Mouse (Mus musculus) forebrain, postnatal 0 days (tissue): ENCODE measurements around the gene 1700010B08Rik. TPM values are rescaled to one million over a fixed set of nuclear protein-coding genes. Genes with fewer than 3 reads are reported as not detected.
A peak's percentile ranks its signal among the peaks of the same experiment; 100 is the strongest.
"Not testable (repeated sequence)": the region's sequence is repeated elsewhere in the genome, so short reads cannot be mapped to it uniquely, and the experiment has no call there.

Experiments used
- ATAC-seq: fragments of 200-750 bp; cut with Nextera tagmentation; 2 replicates; pipeline ENCODE4 v1.8.0; 2017; ENCODE audit warnings: mild to moderate bottlenecking, moderate library complexity
- DNase-seq: peaks from one replicate; pipeline ENCODE4 v3.0.0-alpha.2; 2015
- H3K27ac ChIP-seq: fragments of 300-500 bp; sonication (generic); 2 replicates; pipeline ENCODE4 v1.5.1; 2014; ENCODE audit warnings: low read depth, mild to moderate bottlenecking, antibody characterized with exemption, low read length, moderate library complexity, mixed read lengths
- H3K27me3 ChIP-seq: fragments of 300-500 bp; sonication (generic); 2 replicates; pipeline ENCODE4 v1.6.1; 2014; ENCODE audit warnings: mild to moderate bottlenecking, low read length, mixed read lengths; ENCODE audit not compliant: insufficient read depth
- H3K36me3 ChIP-seq: fragments of 300-500 bp; sonication (generic); 2 replicates; pipeline ENCODE4 v1.6.1; 2014; ENCODE audit warnings: mild to moderate bottlenecking, moderate library complexity; ENCODE audit not compliant: insufficient read depth
- H3K4me1 ChIP-seq: fragments of 300-500 bp; sonication (generic); 2 replicates; pipeline ENCODE4 v1.6.1; 2014; ENCODE audit warnings: antibody characterized with exemption; ENCODE audit not compliant: insufficient read depth
- H3K4me2 ChIP-seq: fragments of 300-500 bp; sonication (generic); 2 replicates; pipeline ENCODE4 v1.6.1; 2014; ENCODE audit warnings: low read depth, mild to moderate bottlenecking, moderate library complexity
- H3K4me3 ChIP-seq: fragments of 300-500 bp; sonication (generic); 2 replicates; pipeline ENCODE4 v1.5.1; 2014; ENCODE audit warnings: low read depth, low read length, mixed read lengths
- H3K9ac ChIP-seq: fragments of 300-500 bp; sonication (generic); 2 replicates; pipeline ENCODE4 v1.6.1; 2014; ENCODE audit warnings: mild to moderate bottlenecking
- H3K9me3 ChIP-seq: fragments of 300-500 bp; sonication (generic); 2 replicates; pipeline ENCODE4 v1.6.1; 2016; ENCODE audit warnings: low read length
- CTCF ChIP-seq: sonication (generic); IDR thresholded peaks from 2 replicates; pipeline ENCODE4 v1.5.1; 2016; ENCODE audit warnings: antibody characterized with exemption, control low read depth, low read depth
- WGBS: fragments of 180-500 bp; shearing (Covaris S2); extraction: QIAGEN DNeasy Blood & Tissue Kit; methylation state at CpG from one replicate; pipeline ENCODE4 v1.1.7; 2014; 5-methylcytosine and 5-hydroxymethylcytosine counted together
- polyA plus RNA-seq: library from polyadenylated mRNA; unstranded; fragments of >200 nt; fragmentation: Nextera tagmentation; extraction: Ambion mirVana; gene quantifications from 2 replicates; pipeline ENCODE4 v1.2.1, GENCODE M21; 2015
- total RNA-seq: library from RNA; depleted of rRNA; stranded (reverse); fragments of >200 nt; gene quantifications from 2 replicates; pipeline ENCODE4 v1.2.3, GENCODE M21; 2014

1700010B08Rik gene
- total and polyA plus RNA-seq, 2 experiments from 2014 or later = not detected

- Histone ChIP-seq H3K27ac (no peak overlapping the region), H3K4me1 (no peaks in the 10 kb centered on the region), H3K9me3 (no peaks in the 10 kb centered on the region), H3K4me3 (no peak overlapping the region), H3K9ac (no peak overlapping the region), H3K27me3 (no peaks in the 10 kb centered on the region), H3K36me3 (peaks cover 29% of the 10 kb centered on the region; the same call in 1 of the 2 replicates), H3K4me2 (no peak overlapping the region)
- DNase-seq = no peak
- no peak for ATAC-seq
- WGBS = 90% methylated on average over 12 of the region's 12 CpGs
- no peak for TF ChIP-seq CTCF
Observed at GRCm38 (mm10) chr2:173702867-173703237, 16.4 kb upstream of the 1700010B08Rik start.

- ATAC-seq (no peak; the same call in 1 of the 2 replicates), DNase-seq (peak; percentile 24)
- Histone ChIP-seq H3K27ac (no peak overlapping the region), H3K9ac (no peak overlapping the region), H3K4me1 (peaks cover 5% of the 10 kb centered on the region; the same call in 1 of the 2 replicates), H3K4me2 (no peak overlapping the region), H3K36me3 (peaks cover 19% of the 10 kb centered on the region; the same call in 1 of the 2 replicates), H3K27me3 (no peaks in the 10 kb centered on the region), H3K4me3 (no peak overlapping the region), H3K9me3 (no peaks in the 10 kb centered on the region)
- 60% methylated on average over 15 of the region's 15 CpGs for WGBS
- no peak for TF ChIP-seq CTCF
Observed at GRCm38 (mm10) chr2:173705827-173706551, 13.2 kb upstream of the 1700010B08Rik start.

- H3K27me3 ChIP-seq, DNase-seq, H3K4me2 ChIP-seq, ATAC-seq, H3K4me1 ChIP-seq, H3K4me3 ChIP-seq, H3K9ac ChIP-seq, H3K27ac ChIP-seq, H3K9me3 ChIP-seq: not testable (repeated sequence)
- H3K36me3 ChIP-seq = peaks cover 10% of the 10 kb centered on the region; the same call in 1 of the 2 replicates
Observed at GRCm38 (mm10) chr2:173707626-173708025, 11.6 kb upstream of the 1700010B08Rik start.

GRCm38 (mm10) chr2:173710193-173710592 lies 9.0 kb upstream of the 1700010B08Rik start:
- DNase-seq = peak; percentile 69
- ATAC-seq = peak; percentile 83
- Histone ChIP-seq H3K9me3 (no peaks in the 10 kb centered on the region), H3K36me3 (no peaks in the 10 kb centered on the region), H3K27me3 (no peaks in the 10 kb centered on the region), H3K4me3 (no peak overlapping the region), H3K4me2 (no peak overlapping the region), H3K9ac (no peak overlapping the region), H3K27ac (no peak overlapping the region), H3K4me1 (peaks cover 11% of the 10 kb centered on the region)
- WGBS = 46% methylated on average over 6 of the region's 6 CpGs
- no peak for TF ChIP-seq CTCF

GRCm38 (mm10) chr2:173712656-173713055 lies 6.6 kb upstream of the 1700010B08Rik start:
- no peak for DNase-seq
- Histone ChIP-seq H3K27ac (no peak overlapping the region), H3K9me3 (no peaks in the 10 kb centered on the region), H3K27me3 (no peaks in the 10 kb centered on the region), H3K4me2 (no peak overlapping the region), H3K4me3 (no peak overlapping the region), H3K36me3 (no peaks in the 10 kb centered on the region), H3K9ac (no peak overlapping the region), H3K4me1 (peaks cover 11% of the 10 kb centered on the region)
- TF ChIP-seq CTCF = no peak
- WGBS = 53% methylated on average over 10 of the region's 10 CpGs
- ATAC-seq = no peak

DNA sequence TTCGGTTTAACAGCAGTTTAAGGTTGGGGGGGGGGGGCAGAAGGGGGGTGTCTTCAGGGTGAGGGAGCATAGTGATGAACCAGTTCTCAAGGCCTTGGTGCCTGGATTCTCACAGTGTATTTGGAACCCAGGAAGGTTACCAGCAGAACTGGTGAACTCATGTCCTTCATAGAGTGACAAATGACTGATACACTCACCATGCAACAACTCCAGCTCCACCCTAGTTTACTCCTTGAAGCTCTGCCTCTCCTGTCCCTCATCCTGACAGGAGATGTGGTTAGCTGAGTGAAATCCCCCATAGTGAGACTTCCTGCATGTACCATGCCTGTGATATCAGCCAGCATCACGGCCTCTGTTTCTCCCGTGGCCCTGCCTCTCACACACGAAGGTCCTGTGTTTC lies 6.0 kb upstream of the 1700010B08Rik start:
- ATAC-seq = no peak
- 71% methylated on average over 4 of the region's 4 CpGs for WGBS
- H3K4me2 ChIP-seq = no peak overlapping the region

DNA sequence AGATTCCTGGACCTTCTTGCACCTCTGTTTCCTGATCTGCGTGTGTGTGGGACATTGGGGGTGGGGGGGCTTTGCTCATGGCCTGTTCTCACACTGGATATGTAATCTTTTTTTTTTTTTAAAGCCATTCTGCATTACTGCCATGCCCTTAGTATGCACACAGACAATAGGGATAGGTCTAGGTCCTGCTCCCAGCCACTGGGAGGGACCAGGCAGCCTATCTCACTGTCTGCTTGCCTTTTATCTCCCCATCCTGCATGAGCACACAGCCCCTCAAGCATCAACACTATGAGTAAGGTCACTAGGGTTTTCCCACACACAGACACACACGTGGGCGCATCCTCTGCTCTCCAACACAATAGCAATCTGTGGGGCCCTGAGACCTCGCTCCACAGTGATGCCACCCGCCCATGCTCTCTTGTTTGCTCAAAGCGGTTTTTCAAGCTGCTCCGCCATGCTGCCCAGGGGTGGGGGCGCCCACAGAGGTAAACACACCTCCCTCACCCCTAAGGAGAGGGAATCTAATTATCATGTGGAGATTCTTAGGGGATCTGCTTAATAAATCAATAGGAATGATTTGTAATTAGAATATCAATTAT lies 4.5 kb upstream of the 1700010B08Rik start:
- no peak overlapping the region for H3K4me3 ChIP-seq
- no peaks in the 10 kb centered on the region for H3K9me3 ChIP-seq
- peaks cover 10% of the 10 kb centered on the region for H3K4me1 ChIP-seq
- H3K9ac ChIP-seq = no peak overlapping the region
- H3K27ac ChIP-seq = no peak overlapping the region
- no peak for DNase-seq
- no peaks in the 10 kb centered on the region for H3K27me3 ChIP-seq
- no peaks in the 10 kb centered on the region for H3K36me3 ChIP-seq
- ATAC-seq = no peak
- TF ChIP-seq CTCF = no peak
- H3K4me2 ChIP-seq = no peak overlapping the region
- 39% methylated on average over 8 of the region's 8 CpGs for WGBS

More for the DNA sequence above, 6.0 kb upstream of the 1700010B08Rik start:
- H3K27ac ChIP-seq = no peak overlapping the region
- no peak overlapping the region for H3K9ac ChIP-seq
- no peak for DNase-seq
- H3K27me3 ChIP-seq = no peaks in the 10 kb centered on the region
- TF ChIP-seq CTCF = no peak
- no peaks in the 10 kb centered on the region for H3K9me3 ChIP-seq
- no peak overlapping the region for H3K4me3 ChIP-seq
- peaks cover 11% of the 10 kb centered on the region for H3K4me1 ChIP-seq
- no peaks in the 10 kb centered on the region for H3K36me3 ChIP-seq
